Mouse (Mus musculus): ENCODE data around the gene Psg19.

Gene Psg19

GRCm38 (mm10) chr7:18746189-18746860 is 52.0 kb downstream of the Psg19 start:
- no peak for DNase-seq (ENCODE audit: low spot score)
